ENCODE assay signal across 13 mouse cellular contexts in the genomic region with DNA sequence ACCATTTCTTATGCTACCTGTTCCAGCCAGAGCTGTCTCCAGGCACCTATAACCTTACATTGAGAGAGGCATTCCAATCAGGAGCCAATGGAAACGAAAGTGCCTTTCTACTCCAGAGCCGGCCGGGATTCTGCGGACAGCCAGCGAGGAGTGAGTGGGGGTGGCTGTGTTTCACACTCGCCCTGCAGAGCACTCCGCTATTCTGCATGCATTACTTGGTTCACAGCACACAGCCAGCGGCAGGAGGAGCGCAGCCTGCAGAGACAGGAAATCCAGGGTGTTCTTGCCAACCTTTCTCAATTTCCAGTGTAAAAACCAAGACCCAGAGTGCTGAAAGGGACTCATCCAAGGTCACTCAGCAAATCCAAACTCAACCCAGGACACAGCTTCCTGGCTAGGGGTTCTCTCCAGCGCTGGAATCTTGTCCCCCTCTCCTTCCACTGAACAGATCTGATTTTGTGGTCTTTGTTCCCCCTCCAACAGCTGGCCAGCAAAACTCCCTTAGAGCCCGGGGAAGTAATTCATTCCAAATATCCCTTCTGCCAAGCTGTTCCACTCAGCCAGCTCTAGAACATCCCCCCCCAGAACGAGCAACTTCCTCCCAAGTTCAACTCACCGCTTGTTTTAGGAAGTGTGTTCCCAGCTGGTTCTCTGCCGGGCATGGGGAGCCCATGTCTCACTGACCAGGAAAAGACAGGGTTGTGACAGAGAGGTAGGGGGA. TPM values are rescaled to one million over a fixed set of nuclear protein-coding genes. Genes with fewer than 3 reads are reported as not detected.
DNase-seq lines count a peak whose midpoint lies in the region; ATAC-seq and TF ChIP-seq lines count a peak whose summit lies in the region.
"Had no signal": no experiment of that assay in that cellular context is flagged by ENCODE, and none has a peak within 500 bp of the region (broad histone marks: within the 10 kb centered on the region; RNA-seq: fewer than 3 reads in every experiment).

No protein-coding gene starts in this region.

- peaks cover 61% of the 10 kb centered on the region for H3K27me3 ChIP-seq in forebrain, embryonic 10.5 days (ENCODE audit: poor library complexity, severe bottlenecking)
- peaks cover 11% of the 10 kb centered on the region for H3K27me3 ChIP-seq in forebrain, postnatal 0 days (ENCODE audit: insufficient read depth, low read length)
- peaks cover 8% of the 10 kb centered on the region for H3K27me3 ChIP-seq in kidney, postnatal 0 days (ENCODE audit: insufficient read depth, low read length)

- WGBS in forebrain, embryonic 10.5 days, result 29% methylated on average over 14 of the region's 14 CpGs
- 17% methylated on average over 14 of the region's 14 CpGs for WGBS in forebrain, postnatal 0 days
- WGBS in kidney, postnatal 0 days, result 12% methylated on average over 14 of the region's 14 CpGs

- no peaks in the 10 kb centered on the region for H3K9me3 ChIP-seq in forebrain, embryonic 10.5 days
- no peaks in the 10 kb centered on the region for H3K9me3 ChIP-seq in forebrain, postnatal 0 days (ENCODE audit: low read length)
- no peaks in the 10 kb centered on the region for H3K9me3 ChIP-seq in kidney, postnatal 0 days (replicated peaks; ENCODE audit: low read length)
- H3K9me3 ChIP-seq: hindbrain, embryonic 12.5 days; stomach, embryonic 15.5 days had no signal

- no peak overlapping the region for H3K4me2 ChIP-seq in forebrain, postnatal 0 days (ENCODE audit: low read depth)
- H3K4me2 ChIP-seq in kidney, postnatal 0 days (ENCODE audit: low read length), result 0 out of 2 replicates have a peak overlapping the region, but pooled peaks have one; percentile 7
- H3K4me2 ChIP-seq: hindbrain, embryonic 12.5 days; stomach, embryonic 15.5 days had no signal

- TF ChIP-seq POLR2A in brain, embryonic 14.5 days (IDR thresholded peaks at IDR 0.05; ENCODE audit: borderline replicate concordance, extremely low read depth, insufficient read depth, insufficient read length, poor library complexity, severe bottlenecking), result no peak

- peak; percentile 44 for DNase-seq in forebrain, embryonic 10.5 days (ENCODE audit: extremely low spot score, low spot score)
- no peak for DNase-seq in forebrain, postnatal 0 days
- DNase-seq in left cerebral cortex, adult 18-20 months (ENCODE audit: low spot score in 2 of 2), result peak; percentile 19 to 37
- no peak for DNase-seq in left cerebral cortex, adult 8-10 months (ENCODE audit: low spot score in 2 of 2)
- peak; percentile 31 for DNase-seq in brain, embryonic 14.5 days (ENCODE audit: low read depth)
- DNase-seq in kidney, postnatal 0 days (ENCODE audit: low spot score), result peak; percentile 66
- no peak for DNase-seq in thymus, postnatal 4 days
- DNase-seq in gastrocnemius, postnatal 25 days, result no peak

- H3K9ac ChIP-seq in forebrain, postnatal 0 days, result no peak overlapping the region
- no peak overlapping the region for H3K9ac ChIP-seq in kidney, postnatal 0 days (ENCODE audit: low read depth, low read length)
- H3K9ac ChIP-seq: hindbrain, embryonic 12.5 days; stomach, embryonic 15.5 days had no signal

- H3K27ac ChIP-seq in forebrain, embryonic 10.5 days, result 0 out of 2 replicates have a peak overlapping the region, but pooled peaks have one; percentile 40
- H3K27ac ChIP-seq in forebrain, postnatal 0 days (ENCODE audit: low read depth, low read length), result no peak overlapping the region
- no peak overlapping the region for H3K27ac ChIP-seq in kidney, postnatal 0 days
- H3K27ac ChIP-seq: hindbrain, embryonic 12.5 days; stomach, embryonic 15.5 days had no signal

- no peak for ATAC-seq in forebrain, postnatal 0 days
- ATAC-seq in kidney, postnatal 0 days (replicated peaks; ENCODE audit: low FRiP score, low read depth), result peak; percentile 45; the same call in 1 of the 2 replicates

- TF ChIP-seq CTCF in forebrain, postnatal 0 days (IDR thresholded peaks at IDR 0.05; ENCODE audit: low read depth), result no peak
- no peak for TF ChIP-seq CTCF in brain, embryonic 14.5 days (IDR thresholded peaks at IDR 0.05; ENCODE audit: borderline replicate concordance, extremely low read depth, insufficient read depth, insufficient read length)
- no peak for TF ChIP-seq CTCF in kidney, postnatal 0 days (IDR thresholded peaks at IDR 0.05; ENCODE audit: low read depth)

- no peaks in the 10 kb centered on the region for H3K36me3 ChIP-seq in forebrain, embryonic 10.5 days (replicated peaks)
- no peaks in the 10 kb centered on the region for H3K36me3 ChIP-seq in forebrain, postnatal 0 days (ENCODE audit: insufficient read depth)
- no peaks in the 10 kb centered on the region for H3K36me3 ChIP-seq in kidney, postnatal 0 days (ENCODE audit: insufficient read depth, low read length)
- H3K36me3 ChIP-seq: hindbrain, embryonic 12.5 days; stomach, embryonic 15.5 days had no signal

- peaks cover 56% of the 10 kb centered on the region for H3K4me1 ChIP-seq in forebrain, embryonic 10.5 days
- H3K4me1 ChIP-seq in forebrain, postnatal 0 days (ENCODE audit: insufficient read depth), result no peaks in the 10 kb centered on the region
- peaks cover 12% of the 10 kb centered on the region; the same call in 1 of the 2 replicates for H3K4me1 ChIP-seq in kidney, postnatal 0 days (replicated peaks; ENCODE audit: insufficient read depth, low read length)

- H3K4me3 ChIP-seq in forebrain, embryonic 10.5 days, result no peak overlapping the region
- no peak overlapping the region for H3K4me3 ChIP-seq in forebrain, postnatal 0 days (ENCODE audit: low read depth, low read length)
- H3K4me3 ChIP-seq in kidney, postnatal 0 days (replicated peaks; ENCODE audit: low read depth, low read length), result no peak overlapping the region
- H3K4me3 ChIP-seq: hindbrain, embryonic 12.5 days; stomach, embryonic 15.5 days had no signal

RNA-seq across cellular contexts. Expression of a gene that starts 0.7 kb away (rescaled TPM):
- 0.10 and 0.11 TPM in 2 replicates for polyA plus RNA-seq in forebrain, embryonic 10.5 days (2016; fragmentation: Nextera tagmentation; extraction: Ambion mirVana)
- total RNA-seq in forebrain, postnatal 0 days (2014; rRNA removed), result 0.38 and 1.5 TPM in 2 replicates
- 0.34 and 0.90 TPM in 2 replicates for polyA plus RNA-seq in forebrain, postnatal 0 days (2015; fragmentation: Nextera tagmentation; extraction: Ambion mirVana)
- total RNA-seq in left cerebral cortex, adult 18-20 months (2021), result 1 to 10 TPM; 2.1 to 2.9 TPM
- total RNA-seq in left cerebral cortex, adult 8-10 months (2022), result 1 to 10 TPM; 2.5 to 3.3 (median 2.7) TPM
- 0.14 and 0.23 TPM in 2 replicates for polyA plus RNA-seq in brain, embryonic 14.5 days (2012; rRNA removed)
- polyA plus RNA-seq in kidney, postnatal 0 days (2015; fragmentation: Nextera tagmentation; extraction: Ambion mirVana), result 0.14 and 0.28 TPM in 2 replicates
- 10 to 100 TPM in 1 of 2 experiments, 1 to 10 TPM in 1; 8.6 to 12.6 TPM for total RNA-seq in gastrocnemius, postnatal 25 days (2021)
- total RNA-seq: megakaryocyte progenitor cell, adult 5-6 weeks had no signal
- polyA plus RNA-seq: hindbrain, embryonic 12.5 days had no signal

RNA-seq across cellular contexts. Expression of a gene that starts 22.2 kb away (rescaled TPM):
- 0.10 and 0.16 TPM in 2 replicates for polyA plus RNA-seq in forebrain, embryonic 10.5 days (2016; fragmentation: Nextera tagmentation; extraction: Ambion mirVana)
- not detected in 2 replicates for total RNA-seq in forebrain, postnatal 0 days (2014; rRNA removed)
- polyA plus RNA-seq in forebrain, postnatal 0 days (2015; fragmentation: Nextera tagmentation; extraction: Ambion mirVana), result 0.09 and 0.16 TPM in 2 replicates
- total RNA-seq in left cerebral cortex, adult 18-20 months (2021), result under 1 TPM; 0.37 to 0.45 TPM
- 1 to 10 TPM in 3 of 4 experiments, under 1 TPM in 1; 0.50 to 1.2 (median 1.2) TPM for total RNA-seq in left cerebral cortex, adult 8-10 months (2022)
- 0.12 and 0.25 TPM in 2 replicates for polyA plus RNA-seq in brain, embryonic 14.5 days (2012; rRNA removed)
- polyA plus RNA-seq in kidney, postnatal 0 days (2015; fragmentation: Nextera tagmentation; extraction: Ambion mirVana), result not detected in 2 replicates
- under 1 TPM in 1 of 2 experiments, not detected in 1; 0.23 TPM for total RNA-seq in gastrocnemius, postnatal 25 days (2021)
- total RNA-seq: gastrocnemius, postnatal 10 days; left cerebral cortex, postnatal 10 days; megakaryocyte progenitor cell, adult 5-6 weeks had no signal
- polyA plus RNA-seq: stomach, embryonic 15.5 days had no signal

RNA-seq across cellular contexts. Expression of a gene that starts 29.8 kb away (rescaled TPM):
- 17.0 and 18.5 TPM in 2 replicates for polyA plus RNA-seq in forebrain, embryonic 10.5 days (2016; fragmentation: Nextera tagmentation; extraction: Ambion mirVana)
- 17.6 and 21.1 TPM in 2 replicates for total RNA-seq in forebrain, postnatal 0 days (2014; rRNA removed)
- polyA plus RNA-seq in forebrain, postnatal 0 days (2015; fragmentation: Nextera tagmentation; extraction: Ambion mirVana), result 10.1 and 10.9 TPM in 2 replicates
- total RNA-seq in left cerebral cortex, adult 18-20 months (2021), result 10 to 100 TPM; 10.7 to 12.3 TPM
- 10 to 100 TPM in 1 of 4 experiments, 1 to 10 TPM in 3; 8.6 to 10.2 (median 9.7) TPM for total RNA-seq in left cerebral cortex, adult 8-10 months (2022)
- 24.0 and 36.7 TPM in 2 replicates for polyA plus RNA-seq in brain, embryonic 14.5 days (2012; rRNA removed)
- 8.3 and 8.7 TPM in 2 replicates for polyA plus RNA-seq in kidney, postnatal 0 days (2015; fragmentation: Nextera tagmentation; extraction: Ambion mirVana)
- 1 to 10 TPM; 3.4 to 4.0 TPM for total RNA-seq in gastrocnemius, postnatal 25 days (2021)

RNA-seq across cellular contexts. Expression of a gene that starts 31.4 kb away (rescaled TPM):
- polyA plus RNA-seq in forebrain, embryonic 10.5 days (2016; fragmentation: Nextera tagmentation; extraction: Ambion mirVana), result 2.7 and 3.7 TPM in 2 replicates
- total RNA-seq in forebrain, postnatal 0 days (2014; rRNA removed), result 8.6 and 8.9 TPM in 2 replicates
- polyA plus RNA-seq in forebrain, postnatal 0 days (2015; fragmentation: Nextera tagmentation; extraction: Ambion mirVana), result 8.3 and 9.0 TPM in 2 replicates
- 1 to 10 TPM; 8.3 to 10.0 TPM for total RNA-seq in left cerebral cortex, adult 18-20 months (2021)
- 1 to 10 TPM; 6.0 to 8.4 (median 7.4) TPM for total RNA-seq in left cerebral cortex, adult 8-10 months (2022)
- polyA plus RNA-seq in brain, embryonic 14.5 days (2012; rRNA removed), result 3.1 TPM in 2 replicates
- 6.2 and 6.9 TPM in 2 replicates for polyA plus RNA-seq in kidney, postnatal 0 days (2015; fragmentation: Nextera tagmentation; extraction: Ambion mirVana)
- 100 to 1,000 TPM in 1 of 2 experiments, 10 to 100 TPM in 1; 74.0 to 104 TPM for total RNA-seq in gastrocnemius, postnatal 25 days (2021)
- total RNA-seq: megakaryocyte progenitor cell, adult 5-6 weeks had no signal

RNA-seq across cellular contexts. Expression of a gene that starts 59.7 kb away (rescaled TPM):
- polyA plus RNA-seq in forebrain, embryonic 10.5 days (2016; fragmentation: Nextera tagmentation; extraction: Ambion mirVana), result 0.11 TPM in 1 of 2 replicates, not detected in the other
- 0.08 TPM in 1 of 2 replicates, not detected in the other for total RNA-seq in forebrain, postnatal 0 days (2014; rRNA removed)
- polyA plus RNA-seq in forebrain, postnatal 0 days (2015; fragmentation: Nextera tagmentation; extraction: Ambion mirVana), result 0.38 and 0.98 TPM in 2 replicates
- total RNA-seq in left cerebral cortex, adult 18-20 months (2021), result under 1 TPM; 0.19 to 0.21 TPM
- total RNA-seq in left cerebral cortex, adult 8-10 months (2022), result under 1 TPM in 3 of 4 experiments, not detected in 1; 0.33 to 0.59 (median 0.44) TPM
- 0.40 and 0.44 TPM in 2 replicates for polyA plus RNA-seq in brain, embryonic 14.5 days (2012; rRNA removed)
- polyA plus RNA-seq in kidney, postnatal 0 days (2015; fragmentation: Nextera tagmentation; extraction: Ambion mirVana), result 0.22 and 0.24 TPM in 2 replicates
- total RNA-seq in gastrocnemius, postnatal 25 days (2021), result not detected
- total RNA-seq: gastrocnemius, postnatal 10 days; left cerebral cortex, postnatal 10 days had no signal

Comparison
In these comparisons a context has a peak if more than half of its experiments do, and no peak if none do; other contexts are left out.
1. DNase-seq: peak in forebrain, embryonic 10.5 days (single experiment), left cerebral cortex, adult 18-20 months (2 of 2), brain, embryonic 14.5 days (single experiment) and kidney, postnatal 0 days (single experiment); none in forebrain, postnatal 0 days (single experiment), left cerebral cortex, adult 8-10 months (0 of 2), thymus, postnatal 4 days (single experiment) and gastrocnemius, postnatal 25 days (single experiment).